Mouse (Mus musculus) liver, embryonic 14.5 days (tissue): ENCODE results near the gene Pp2d1. TPM values are rescaled to one million over a fixed set of nuclear protein-coding genes. Genes with fewer than 3 reads are reported as not detected.

Experiments used
- ATAC-seq: fragments of 200-750 bp; cut with Nextera tagmentation; 2 replicates; pipeline ENCODE4 v1.8.0; 2017; ENCODE audit warnings: moderate number of reproducible peaks, mild to moderate bottlenecking, moderate library complexity; ENCODE audit not compliant: insufficient read depth
- DNase-seq, 3 experiments: peaks; one replicate each; pipeline ENCODE4 v3.0.0-alpha.2; 2012 to 2013; ENCODE audit warnings: low read depth in 3 of 3, low spot score in 3 of 3
- H3K27ac ChIP-seq: fragments of 300-500 bp; sonication (generic); 2 replicates; pipeline ENCODE4 v1.5.1; 2014; ENCODE audit warnings: moderate library complexity, mild to moderate bottlenecking, control low read depth, inconsistent platforms
- H3K27me3 ChIP-seq: fragments of 300-500 bp; sonication (generic); 2 replicates; pipeline ENCODE4 v1.6.1; 2014; ENCODE audit warnings: mild to moderate bottlenecking, low read length, moderate library complexity; ENCODE audit not compliant: control insufficient read depth, insufficient read depth
- H3K36me3 ChIP-seq: fragments of 300-500 bp; sonication (generic); replicated peaks from 2 replicates; pipeline ENCODE4 v1.6.1; 2014; ENCODE audit warnings: low read depth; ENCODE audit not compliant: control insufficient read depth, insufficient read depth
- H3K4me1 ChIP-seq, 2 experiments: fragments of 200-500 bp in 1 of 2; fragments of 300-500 bp in 1 of 2; sonication (generic) in 1 of 2; replicated peaks; 2 replicates each; pipeline ENCODE4 v1.6.1; 2012 to 2014; ENCODE audit warnings: antibody characterized with exemption in 1 of 2, inconsistent platforms in 1 of 2, low read length in 1 of 2; ENCODE audit not compliant: control insufficient read depth in 2 of 2, insufficient read depth in 2 of 2
- H3K4me2 ChIP-seq: fragments of 300-500 bp; sonication (generic); 2 replicates; pipeline ENCODE4 v1.6.1; 2014; ENCODE audit warnings: low read depth, mild to moderate bottlenecking, control low read depth, moderate library complexity
- H3K4me3 ChIP-seq, 2 experiments: fragments of 200-500 bp in 1 of 2; fragments of 300-500 bp in 1 of 2; sonication (generic) in 1 of 2; 2 replicates each; pipeline ENCODE4 v1.5.1; 2012 to 2014; ENCODE audit warnings: low read depth in 2 of 2, low read length in 2 of 2, mild to moderate bottlenecking in 2 of 2, control low read depth in 1 of 2, inconsistent platforms in 1 of 2, moderate library complexity in 1 of 2; ENCODE audit not compliant: insufficient read depth in 1 of 2
- H3K9ac ChIP-seq: fragments of 300-500 bp; sonication (generic); replicated peaks from 2 replicates; pipeline ENCODE4 v1.6.1; 2014; ENCODE audit warnings: mild to moderate bottlenecking, control low read depth, moderate library complexity
- H3K9me3 ChIP-seq: fragments of 300-500 bp; sonication (generic); 2 replicates; pipeline ENCODE4 v1.6.1; 2016; ENCODE audit warnings: low read length, mixed read lengths; ENCODE audit not compliant: control insufficient read depth
- CTCF ChIP-seq: IDR thresholded peaks from 2 replicates; pipeline ENCODE4 v1.5.1; 2016; ENCODE audit warnings: antibody characterized with exemption, low read depth, control low read depth
- EP300 ChIP-seq: IDR thresholded peaks from 2 replicates; pipeline ENCODE4 v1.6.1; 2016; ENCODE audit warnings: antibody characterized with exemption, low read depth
- WGBS: fragments of 180-500 bp; shearing (Covaris S2); extraction: QIAGEN DNeasy Blood & Tissue Kit; methylation state at CpG from one replicate; pipeline ENCODE4 v1.1.7; 2014; ENCODE audit not compliant: insufficient replicate concordance; 5-methylcytosine and 5-hydroxymethylcytosine counted together
- polyA plus RNA-seq, 2 experiments: library from polyadenylated mRNA; depleted of rRNA in 1 of 2; stranded (reverse) in 1 of 2; unstranded in 1 of 2; fragments of >200 nt; fragmentation: Nextera tagmentation in 1 of 2; extraction: Ambion mirVana in 1 of 2; gene quantifications; 2 replicates each; pipeline versions ENCODE4 v1.2.1 to v1.2.3; 2012 to 2014

Gene Pp2d1
- polyA plus RNA-seq, 2 experiments: not detected

- WGBS: 0% methylated on average over 36 of the region's 51 CpGs
- DNase-seq: peak in 1 of 3 experiments; percentile 67
- Histone ChIP-seq H3K4me2 (peak overlapping the region; percentile 83), H3K27ac (peak overlapping the region; percentile 72), H3K9ac (peak overlapping the region; percentile 86), H3K27me3 (no peaks in the 10 kb centered on the region), H3K4me3 (peak overlapping the region; percentile 80 to 96), H3K36me3 (no peaks in the 10 kb centered on the region; the same call in 1 of the 2 replicates), H3K9me3 (no peaks in the 10 kb centered on the region), H3K4me1 (peaks cover 20 to 29% of the 10 kb centered on the region in 2 experiments)
- no peak for TF ChIP-seq EP300
- peak; percentile 50 for TF ChIP-seq CTCF
- ATAC-seq: peak; percentile 63
Observed at GRCm38 (mm10) chr17:53566919-53567345, 27.7 kb upstream of the Pp2d1 start.

GRCm38 (mm10) chr17:53566161-53566918 lies 27.1 kb upstream of the Pp2d1 start, which contains the start of gene Kat2b:
Kat2b (plus strand) TSS chr17:53566861.
- Histone ChIP-seq H3K27me3 (no peaks in the 10 kb centered on the region), H3K36me3 (no peaks in the 10 kb centered on the region), H3K9me3 (no peaks in the 10 kb centered on the region), H3K4me3 (peak within 1 kb of the TSS; percentile 80 to 96), H3K4me2 (peak within 1 kb of the TSS; percentile 83), H3K4me1 (peaks cover 20 to 29% of the 10 kb centered on the region in 2 experiments), H3K27ac (peak within 1 kb of the TSS; percentile 72), H3K9ac (peak within 1 kb of the TSS; percentile 86)
- ATAC-seq: no peak
- TF ChIP-seq CTCF (no peak), EP300 (no peak)
- no peak for DNase-seq
- WGBS: 4% methylated on average over 20 of the region's 20 CpGs

DNA sequence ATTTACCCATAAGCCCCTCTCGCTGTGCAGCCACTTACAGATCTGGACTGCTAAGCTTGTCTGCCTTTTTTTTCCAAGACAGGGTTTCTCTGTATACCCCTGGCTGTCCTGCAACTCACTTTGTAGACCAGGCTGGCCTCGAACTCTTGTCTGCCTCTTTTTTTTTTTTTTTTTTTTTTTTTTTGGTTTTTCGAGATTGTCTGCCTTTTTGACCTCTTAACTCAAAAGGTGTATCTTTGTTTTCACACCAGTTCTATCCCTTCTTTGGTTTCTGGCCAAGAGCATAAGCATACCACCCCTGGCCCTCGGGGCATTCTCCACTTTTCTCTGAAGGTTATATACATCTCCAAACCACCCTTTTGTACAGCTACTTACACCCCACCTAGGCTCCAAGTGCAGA lies 25.6 kb upstream of the Pp2d1 start:
- no peak overlapping the region for H3K9ac ChIP-seq
- no peak overlapping the region for H3K4me3 ChIP-seq
- no peaks in the 10 kb centered on the region for H3K9me3 ChIP-seq
- ATAC-seq: no peak
- no peak for DNase-seq
- H3K27me3 ChIP-seq: no peaks in the 10 kb centered on the region
- H3K4me1 ChIP-seq: peaks cover 13 to 20% of the 10 kb centered on the region in 2 experiments
- no peak for TF ChIP-seq EP300
- TF ChIP-seq CTCF: no peak
- no peak overlapping the region for H3K27ac ChIP-seq
- 74% methylated on average over 4 of the region's 4 CpGs for WGBS
- H3K36me3 ChIP-seq: no peaks in the 10 kb centered on the region
- no peak overlapping the region for H3K4me2 ChIP-seq

- H3K4me3 ChIP-seq: no peak overlapping the region
- no peak overlapping the region for H3K27ac ChIP-seq
- TF ChIP-seq EP300: no peak
- no peak for TF ChIP-seq CTCF
- 77% methylated on average over 4 of the region's 4 CpGs for WGBS
- DNase-seq (no peak), ATAC-seq (no peak)
- H3K4me1 ChIP-seq: peaks cover 0 to 12% of the 10 kb centered on the region in 2 experiments; a peak in 2 of 4 replicates
- H3K4me2 ChIP-seq: no peak overlapping the region
- no peaks in the 10 kb centered on the region for H3K9me3 ChIP-seq
- H3K36me3 ChIP-seq: no peaks in the 10 kb centered on the region
- no peaks in the 10 kb centered on the region for H3K27me3 ChIP-seq
- no peak overlapping the region for H3K9ac ChIP-seq
Observed at GRCm38 (mm10) chr17:53561458-53562029, 22.3 kb upstream of the Pp2d1 start.

GRCm38 (mm10) chr17:53559646-53560045 lies 20.4 kb upstream of the Pp2d1 start:
- H3K27ac ChIP-seq: no peak overlapping the region
- H3K4me2 ChIP-seq: no peak overlapping the region
- H3K36me3 ChIP-seq: no peaks in the 10 kb centered on the region
- no peaks in the 10 kb centered on the region for H3K9me3 ChIP-seq
- peaks cover 17 to 21% of the 10 kb centered on the region in 2 experiments for H3K4me1 ChIP-seq
- no peak overlapping the region for H3K4me3 ChIP-seq
- no peak for DNase-seq
- no peaks in the 10 kb centered on the region for H3K27me3 ChIP-seq
- TF ChIP-seq CTCF: no peak
- no peak for TF ChIP-seq EP300
- no peak for ATAC-seq
- 69% methylated on average over 5 of the region's 5 CpGs for WGBS
- no peak overlapping the region for H3K9ac ChIP-seq
